Mouse (Mus musculus) fibroblast of lung, adult 2 months (primary cell): Measurements from ENCODE around the gene Ngly1.

Experiments used
- DNase-seq: peaks from one replicate; pipeline ENCODE4 v3.0.0-alpha.2; 2011; ENCODE audit warnings: low read depth

Gene Ngly1

GRCm38 (mm10) chr14:16249171-16249874 is at the start of gene Ngly1, which contains the start of gene Oxsm:
Ngly1 (plus strand) TSS chr14:16249280.
Oxsm (minus strand) TSS chr14:16249808.
- peak; percentile 28 for DNase-seq

GRCm38 (mm10) chr14:16200220-16200912 is 48.7 kb upstream of the Ngly1 start:
- DNase-seq, result no peak

- no peak for DNase-seq
These were observed 48.0 kb upstream of the Ngly1 start for GRCm38 (mm10) chr14:16200969-16201638.

- DNase-seq, result no peak
These were observed 47.4 kb upstream of the Ngly1 start for GRCm38 (mm10) chr14:16201673-16202072.

GRCm38 (mm10) chr14:16207722-16208121 is 41.4 kb upstream of the Ngly1 start:
- no peak for DNase-seq

GRCm38 (mm10) chr14:16219015-16219414 is 30.1 kb upstream of the Ngly1 start:
- DNase-seq, result peak; percentile 36

- no peak for DNase-seq
These were observed 19.7 kb upstream of the Ngly1 start for GRCm38 (mm10) chr14:16229395-16229794.

GRCm38 (mm10) chr14:16230581-16230980 is 18.5 kb upstream of the Ngly1 start:
- DNase-seq, result no peak

- DNase-seq, result no peak
These were observed 15.6 kb upstream of the Ngly1 start for GRCm38 (mm10) chr14:16233515-16233914.

GRCm38 (mm10) chr14:16236466-16236865 is 12.6 kb upstream of the Ngly1 start:
- no peak for DNase-seq

- DNase-seq, result no peak
These were observed 6.8 kb upstream of the Ngly1 start for GRCm38 (mm10) chr14:16242193-16242815.

- DNase-seq, result peak; percentile 58
These were observed 6.0 kb upstream of the Ngly1 start for GRCm38 (mm10) chr14:16242947-16243602.

- peak; percentile 22 for DNase-seq
These were observed 5.4 kb upstream of the Ngly1 start for GRCm38 (mm10) chr14:16243603-16244209.

GRCm38 (mm10) chr14:16244370-16244769 is 4.7 kb upstream of the Ngly1 start:
- DNase-seq, result no peak

GRCm38 (mm10) chr14:16245127-16245526 is 4.0 kb upstream of the Ngly1 start:
- DNase-seq, result no peak

GRCm38 (mm10) chr14:16246340-16246912 is 2.7 kb upstream of the Ngly1 start:
- no peak for DNase-seq

GRCm38 (mm10) chr14:16248135-16248534 is 945 bp upstream of the Ngly1 start:
- no peak for DNase-seq

GRCm38 (mm10) chr14:16248603-16249157 is 400 bp upstream of the Ngly1 start:
- no peak for DNase-seq

GRCm38 (mm10) chr14:16250099-16250498 is 1.0 kb downstream of the Ngly1 start:
- no peak for DNase-seq

GRCm38 (mm10) chr14:16255745-16256144 is 6.7 kb downstream of the Ngly1 start:
- no peak for DNase-seq

- DNase-seq, result no peak
These were observed 7.1 kb downstream of the Ngly1 start for GRCm38 (mm10) chr14:16256209-16256608.
